8 mouse cellular contexts compared by ENCODE assay signal in the genomic region with DNA sequence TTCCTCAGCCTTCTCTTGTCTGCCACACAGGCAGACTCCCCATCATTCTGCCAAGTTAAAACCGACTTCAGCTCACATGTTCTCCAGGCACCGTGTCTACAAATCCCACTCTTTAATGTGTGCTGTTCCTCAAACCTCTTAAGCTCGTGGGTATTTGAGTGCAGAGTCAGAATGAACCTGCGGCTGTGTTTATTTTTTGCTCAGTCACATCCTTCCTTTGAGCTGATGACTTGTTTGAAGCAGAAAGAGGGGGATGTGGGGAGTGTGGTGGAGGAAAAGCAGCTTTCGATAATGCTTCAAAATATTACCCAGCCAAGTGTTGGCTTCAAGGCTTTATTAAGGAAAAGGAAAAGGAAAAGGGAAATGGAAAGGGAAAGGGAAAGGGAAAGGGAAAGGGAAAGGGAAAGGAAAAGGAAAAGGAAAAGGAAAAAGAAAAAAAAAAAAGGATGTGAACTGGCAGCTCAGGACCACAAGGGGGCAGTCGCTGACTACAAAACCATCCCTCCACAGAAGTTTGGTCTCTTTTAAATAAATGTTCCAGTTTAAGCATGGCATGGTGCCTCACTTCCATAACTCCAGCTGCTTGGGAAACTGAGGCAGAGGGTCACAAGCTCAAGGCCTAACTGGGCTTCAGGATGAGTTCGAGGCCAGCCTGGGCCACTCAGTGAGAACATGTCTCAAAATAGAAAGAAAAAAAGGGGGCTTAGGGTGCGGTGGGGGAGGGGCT.
DNase-seq lines count a peak whose midpoint lies in the region; ATAC-seq lines count a peak whose summit lies in the region.

No protein-coding gene starts in this region.

- H3K4me2 ChIP-seq in forebrain, embryonic 14.5 days (ENCODE audit: low read length): no peak overlapping the region
- H3K4me2 ChIP-seq in forebrain, embryonic 13.5 days: no peak overlapping the region
- H3K4me2 ChIP-seq in embryonic facial prominence, embryonic 14.5 days (ENCODE audit: low read depth, low read length): no peak overlapping the region
- no peak overlapping the region for H3K4me2 ChIP-seq in midbrain, embryonic 11.5 days

- no peaks in the 10 kb centered on the region for H3K9me3 ChIP-seq in forebrain, embryonic 14.5 days (replicated peaks; ENCODE audit: control insufficient read depth, low read length)
- H3K9me3 ChIP-seq in forebrain, embryonic 13.5 days (replicated peaks): no peaks in the 10 kb centered on the region
- H3K9me3 ChIP-seq in embryonic facial prominence, embryonic 14.5 days (ENCODE audit: control insufficient read depth, low read length): no peaks in the 10 kb centered on the region
- no peaks in the 10 kb centered on the region for H3K9me3 ChIP-seq in midbrain, embryonic 11.5 days (ENCODE audit: control insufficient read depth, low read length)

- WGBS in forebrain, embryonic 14.5 days: 54% methylated on average over 8 of the region's 8 CpGs
- WGBS in forebrain, embryonic 13.5 days: 56% methylated on average over 8 of the region's 8 CpGs
- 43% methylated on average over 8 of the region's 8 CpGs for WGBS in embryonic facial prominence, embryonic 14.5 days
- WGBS in midbrain, embryonic 11.5 days: 52% methylated on average over 8 of the region's 8 CpGs

- H3K4me1 ChIP-seq in forebrain, embryonic 14.5 days (ENCODE audit: control insufficient read depth, insufficient read depth, low read length): no peaks in the 10 kb centered on the region
- no peaks in the 10 kb centered on the region for H3K4me1 ChIP-seq in forebrain, embryonic 13.5 days
- H3K4me1 ChIP-seq in embryonic facial prominence, embryonic 14.5 days (ENCODE audit: control insufficient read depth, insufficient read depth, low read length): no peaks in the 10 kb centered on the region
- no peaks in the 10 kb centered on the region for H3K4me1 ChIP-seq in midbrain, embryonic 11.5 days (ENCODE audit: control insufficient read depth, insufficient read depth, low read length)

- H3K9ac ChIP-seq in forebrain, embryonic 14.5 days (ENCODE audit: low read length): no peak overlapping the region; the same call in 1 of the 2 replicates
- H3K9ac ChIP-seq in forebrain, embryonic 13.5 days: no peak overlapping the region
- no peak overlapping the region for H3K9ac ChIP-seq in embryonic facial prominence, embryonic 14.5 days (ENCODE audit: low read depth, low read length)
- H3K9ac ChIP-seq in midbrain, embryonic 11.5 days (ENCODE audit: low read length): no peak overlapping the region

- H3K27me3 ChIP-seq in forebrain, embryonic 14.5 days (replicated peaks; ENCODE audit: control insufficient read depth, insufficient read depth, low read length): no peaks in the 10 kb centered on the region
- no peaks in the 10 kb centered on the region; the same call in 1 of the 2 replicates for H3K27me3 ChIP-seq in forebrain, embryonic 13.5 days
- H3K27me3 ChIP-seq in embryonic facial prominence, embryonic 14.5 days (replicated peaks; ENCODE audit: control insufficient read depth, insufficient read depth, low read length): no peaks in the 10 kb centered on the region
- no peaks in the 10 kb centered on the region for H3K27me3 ChIP-seq in midbrain, embryonic 11.5 days (ENCODE audit: control insufficient read depth, insufficient read depth, low read length)

- no peaks in the 10 kb centered on the region for H3K36me3 ChIP-seq in forebrain, embryonic 14.5 days (ENCODE audit: control insufficient read depth, insufficient read depth, low read length)
- no peaks in the 10 kb centered on the region for H3K36me3 ChIP-seq in forebrain, embryonic 13.5 days (ENCODE audit: poor library complexity, severe bottlenecking)
- H3K36me3 ChIP-seq in embryonic facial prominence, embryonic 14.5 days (ENCODE audit: control insufficient read depth, insufficient read depth, low read length): no peaks in the 10 kb centered on the region
- H3K36me3 ChIP-seq in midbrain, embryonic 11.5 days (ENCODE audit: control insufficient read depth, insufficient read depth, low read length): no peaks in the 10 kb centered on the region

- peak; percentile 67 for DNase-seq in forebrain, embryonic 14.5 days (ENCODE audit: low spot score)
- peak; percentile 50 for DNase-seq in right cerebral cortex, postnatal 4 days
- no peak for DNase-seq in right cerebral cortex, postnatal 14 days
- peak; percentile 13 for DNase-seq in embryonic facial prominence, embryonic 14.5 days (ENCODE audit: low spot score)
- peak; percentile 93 for DNase-seq in midbrain, embryonic 11.5 days (ENCODE audit: low spot score, missing footprints)
- no peak for DNase-seq in ovary, postnatal 14 days (ENCODE audit: low spot score)
- no peak for DNase-seq in left cerebral cortex, postnatal 36 days (ENCODE audit: low spot score in 2 of 2)

- H3K4me3 ChIP-seq in forebrain, embryonic 14.5 days (ENCODE audit: low read depth, low read length): no peak overlapping the region
- no peak overlapping the region for H3K4me3 ChIP-seq in forebrain, embryonic 13.5 days
- H3K4me3 ChIP-seq in embryonic facial prominence, embryonic 14.5 days (ENCODE audit: low read depth, low read length): no peak overlapping the region
- no peak overlapping the region for H3K4me3 ChIP-seq in midbrain, embryonic 11.5 days (ENCODE audit: low read depth, low read length)

- 0 out of 2 replicates have a peak, but pooled peaks have one; percentile 40 for ATAC-seq in forebrain, embryonic 14.5 days
- no peak for ATAC-seq in forebrain, embryonic 13.5 days
- ATAC-seq in embryonic facial prominence, embryonic 14.5 days (ENCODE audit: low read depth): no peak
- ATAC-seq in midbrain, embryonic 11.5 days (ENCODE audit: low FRiP score): no peak

- intact Hi-C loops in left cerebral cortex, postnatal 36 days (cut with DNase I): no loop called here

- H3K27ac ChIP-seq in forebrain, embryonic 14.5 days (ENCODE audit: low read depth, low read length): no peak overlapping the region
- no peak overlapping the region for H3K27ac ChIP-seq in forebrain, embryonic 13.5 days
- H3K27ac ChIP-seq in embryonic facial prominence, embryonic 14.5 days (replicated peaks; ENCODE audit: low read depth, low read length): no peak overlapping the region
- no peak overlapping the region for H3K27ac ChIP-seq in midbrain, embryonic 11.5 days (ENCODE audit: low read depth, low read length)

Comparison
In these comparisons a context has a peak if more than half of its experiments do, and no peak if none do; other contexts are left out.
1. DNase-seq: peak in forebrain, embryonic 14.5 days (single experiment), right cerebral cortex, postnatal 4 days (single experiment), embryonic facial prominence, embryonic 14.5 days (single experiment) and midbrain, embryonic 11.5 days (single experiment); none in right cerebral cortex, postnatal 14 days (single experiment), ovary, postnatal 14 days (single experiment) and left cerebral cortex, postnatal 36 days (0 of 2).